Mouse (Mus musculus): ENCODE results near the gene Snrpg. TPM values are rescaled to one million over a fixed set of nuclear protein-coding genes. Genes with fewer than 3 reads are reported as not detected.
A peak's percentile ranks its signal among the peaks of the same experiment; 100 is the strongest.

Gene Snrpg
- polyA plus RNA-seq, 1 experiment from 2014 or later: 204 TPM

DNA sequence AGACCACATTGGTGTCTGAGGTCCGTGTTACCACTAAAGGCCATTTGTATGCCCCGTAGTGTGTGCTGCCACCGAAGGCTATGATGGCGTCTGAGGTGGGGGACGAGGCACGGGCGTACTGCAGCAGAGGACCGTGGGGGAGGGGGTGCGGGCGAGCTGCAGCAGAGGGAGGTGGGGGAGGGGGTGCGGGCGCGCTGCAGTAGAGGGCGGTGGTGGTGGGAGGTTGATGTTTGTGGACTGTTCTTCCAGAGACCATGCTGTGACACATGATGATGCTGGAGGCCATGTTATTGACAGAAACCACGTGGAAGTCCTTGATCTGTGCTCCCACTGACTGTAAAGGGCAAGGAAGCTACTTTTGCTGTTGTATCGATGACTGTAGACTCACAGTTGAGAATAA, 12.3 kb downstream of the Snrpg start:
- no peak overlapping the region for H3K9ac ChIP-seq (replicated peaks)
- no peak for TF ChIP-seq EP300 (IDR thresholded peaks at IDR 0.05; ENCODE audit: low read depth)
- TF ChIP-seq CTCF (IDR thresholded peaks at IDR 0.05; ENCODE audit: low read depth): no peak
- peaks cover 11% of the 10 kb centered on the region; the same call in 1 of the 2 replicates for H3K4me1 ChIP-seq (ENCODE audit: insufficient read depth)
- peaks cover 18% of the 10 kb centered on the region for H3K36me3 ChIP-seq (replicated peaks; ENCODE audit: insufficient read depth, low read length)
- no peak overlapping the region for H3K27ac ChIP-seq (ENCODE audit: low read depth)
- 42% methylated on average over 16 of the region's 16 CpGs for WGBS (ENCODE audit: insufficient replicate concordance)
- H3K9me3 ChIP-seq (ENCODE audit: low read length): no peaks in the 10 kb centered on the region
- no peak overlapping the region for H3K4me2 ChIP-seq (ENCODE audit: low read depth, low read length)
- ATAC-seq (no peak), DNase-seq (no peak)
- no peak overlapping the region for H3K4me3 ChIP-seq (ENCODE audit: low read depth, low read length)
- no peaks in the 10 kb centered on the region for H3K27me3 ChIP-seq (ENCODE audit: insufficient read depth, low read length)

DNA sequence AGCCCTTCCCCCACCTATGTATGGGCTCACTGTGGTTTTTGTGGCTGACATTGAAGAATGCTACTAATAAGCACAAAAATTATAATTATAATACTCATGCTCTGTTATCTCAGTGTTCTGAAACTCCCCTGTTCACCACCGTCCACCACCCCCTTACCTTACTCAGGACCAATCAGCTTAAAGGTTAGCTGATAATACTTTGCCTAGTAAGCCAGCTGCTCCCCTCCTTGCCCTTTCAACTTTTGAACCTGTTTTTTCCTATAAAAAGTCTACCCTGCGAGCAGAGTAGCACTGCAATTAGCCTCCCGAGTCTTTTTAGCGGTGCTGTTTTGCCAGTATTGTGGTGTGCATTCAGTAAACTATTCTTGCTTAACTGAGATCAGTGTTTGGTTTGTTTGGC, 13.6 kb downstream of the Snrpg start:
- H3K9me3 ChIP-seq (ENCODE audit: low read length): no peaks in the 10 kb centered on the region
- 28% methylated on average over 4 of the region's 4 CpGs for WGBS (ENCODE audit: insufficient replicate concordance)
- TF ChIP-seq EP300 (IDR thresholded peaks at IDR 0.05; ENCODE audit: low read depth) (no peak), CTCF (IDR thresholded peaks at IDR 0.05; ENCODE audit: low read depth) (no peak)
- H3K4me1 ChIP-seq (ENCODE audit: insufficient read depth): peaks cover 11% of the 10 kb centered on the region; the same call in 1 of the 2 replicates
- H3K4me3 ChIP-seq (ENCODE audit: low read depth, low read length): no peak overlapping the region
- peak overlapping the region; percentile 82 for H3K27ac ChIP-seq (ENCODE audit: low read depth)
- H3K36me3 ChIP-seq (replicated peaks; ENCODE audit: insufficient read depth, low read length): peaks cover 18% of the 10 kb centered on the region
- ATAC-seq (peak; percentile 14; the same call in 1 of the 2 replicates), DNase-seq (no peak)
- H3K9ac ChIP-seq (replicated peaks): no peak overlapping the region
- H3K27me3 ChIP-seq (ENCODE audit: insufficient read depth, low read length): no peaks in the 10 kb centered on the region
- no peak overlapping the region for H3K4me2 ChIP-seq (ENCODE audit: low read depth, low read length)

DNA sequence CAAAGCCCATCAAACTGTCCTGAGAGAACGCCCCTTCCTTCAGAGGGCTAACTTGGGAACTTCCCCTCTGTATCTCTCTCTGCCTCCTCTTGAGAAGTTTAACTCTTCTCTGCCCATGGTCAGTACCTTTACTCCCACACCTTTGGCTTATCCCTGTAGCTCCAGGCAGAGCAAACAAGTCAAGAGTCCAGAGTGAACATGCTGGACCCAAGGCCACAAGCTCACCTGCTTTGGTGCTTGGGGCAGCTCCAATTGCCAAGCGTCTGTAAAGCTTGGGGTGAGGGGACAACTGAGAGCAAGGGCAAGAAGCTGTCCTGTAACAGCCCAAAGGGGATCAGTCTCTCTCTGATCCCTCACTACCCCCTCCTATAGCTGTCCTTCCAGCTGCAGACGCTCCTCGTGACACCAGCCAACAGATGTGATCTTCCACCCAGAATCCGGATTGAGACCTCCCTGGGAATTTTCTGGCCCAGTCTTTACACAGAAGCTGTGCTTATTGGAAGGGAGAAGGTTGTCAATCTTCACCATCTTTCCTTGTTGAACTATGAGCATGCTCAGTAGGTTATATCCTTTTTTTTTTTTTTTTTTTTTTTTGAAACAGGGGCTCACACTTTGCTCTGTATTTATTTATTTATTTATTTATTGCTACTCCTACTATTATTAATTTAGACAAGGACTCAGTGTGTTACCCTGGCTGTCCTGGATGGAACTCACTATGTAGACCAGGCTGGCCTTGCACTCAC, 14.4 kb downstream of the Snrpg start:
- H3K4me2 ChIP-seq (ENCODE audit: low read depth, low read length): peak overlapping the region; percentile 42; the same call in 1 of the 2 replicates
- H3K4me3 ChIP-seq (ENCODE audit: low read depth, low read length): no peak overlapping the region
- peaks cover 25% of the 10 kb centered on the region for H3K36me3 ChIP-seq (replicated peaks; ENCODE audit: insufficient read depth, low read length)
- DNase-seq: no peak
- peak overlapping the region; percentile 82 for H3K27ac ChIP-seq (ENCODE audit: low read depth)
- peak; percentile 85 for ATAC-seq
- H3K9me3 ChIP-seq (ENCODE audit: low read length): no peaks in the 10 kb centered on the region
- H3K4me1 ChIP-seq (ENCODE audit: insufficient read depth): peaks cover 11% of the 10 kb centered on the region; the same call in 1 of the 2 replicates
- 50% methylated on average over 5 of the region's 5 CpGs for WGBS (ENCODE audit: insufficient replicate concordance)
- H3K9ac ChIP-seq (replicated peaks): no peak overlapping the region
- H3K27me3 ChIP-seq (ENCODE audit: insufficient read depth, low read length): no peaks in the 10 kb centered on the region
- TF ChIP-seq EP300 (IDR thresholded peaks at IDR 0.05; ENCODE audit: low read depth) (no peak), CTCF (IDR thresholded peaks at IDR 0.05; ENCODE audit: low read depth) (no peak)

DNA sequence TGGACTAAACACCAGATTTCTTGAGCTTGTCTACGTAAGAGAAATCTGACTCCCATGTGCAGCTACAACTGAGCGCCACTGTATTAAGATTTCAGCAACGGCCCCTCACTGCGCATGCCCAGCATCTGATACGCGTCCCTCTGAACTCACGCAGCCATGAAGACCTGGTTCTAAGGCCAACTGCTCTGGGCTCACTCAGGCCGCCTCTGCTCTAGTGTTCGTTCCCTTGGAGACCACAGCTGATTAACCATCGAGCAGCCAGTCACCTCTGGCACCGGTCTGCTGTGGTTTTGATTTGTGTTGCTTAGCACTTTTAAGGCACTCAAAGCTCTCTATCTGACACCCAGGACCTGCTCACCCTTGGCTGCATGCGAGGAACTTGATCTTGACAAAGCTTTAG, 16.2 kb downstream of the Snrpg start:
- no peak overlapping the region for H3K4me2 ChIP-seq (ENCODE audit: low read depth, low read length)
- no peak for DNase-seq
- H3K4me3 ChIP-seq (ENCODE audit: low read depth, low read length): no peak overlapping the region
- WGBS (ENCODE audit: insufficient replicate concordance): 79% methylated on average over 12 of the region's 12 CpGs
- H3K9ac ChIP-seq (replicated peaks): no peak overlapping the region
- no peak for TF ChIP-seq EP300 (IDR thresholded peaks at IDR 0.05; ENCODE audit: low read depth)
- TF ChIP-seq CTCF (IDR thresholded peaks at IDR 0.05; ENCODE audit: low read depth): no peak
- H3K9me3 ChIP-seq (ENCODE audit: low read length): no peaks in the 10 kb centered on the region
- H3K27ac ChIP-seq (ENCODE audit: low read depth): no peak overlapping the region
- no peak for ATAC-seq
- no peaks in the 10 kb centered on the region for H3K27me3 ChIP-seq (ENCODE audit: insufficient read depth, low read length)
- peaks cover 11% of the 10 kb centered on the region; the same call in 1 of the 2 replicates for H3K4me1 ChIP-seq (ENCODE audit: insufficient read depth)
- peaks cover 42% of the 10 kb centered on the region for H3K36me3 ChIP-seq (replicated peaks; ENCODE audit: insufficient read depth, low read length)

DNA sequence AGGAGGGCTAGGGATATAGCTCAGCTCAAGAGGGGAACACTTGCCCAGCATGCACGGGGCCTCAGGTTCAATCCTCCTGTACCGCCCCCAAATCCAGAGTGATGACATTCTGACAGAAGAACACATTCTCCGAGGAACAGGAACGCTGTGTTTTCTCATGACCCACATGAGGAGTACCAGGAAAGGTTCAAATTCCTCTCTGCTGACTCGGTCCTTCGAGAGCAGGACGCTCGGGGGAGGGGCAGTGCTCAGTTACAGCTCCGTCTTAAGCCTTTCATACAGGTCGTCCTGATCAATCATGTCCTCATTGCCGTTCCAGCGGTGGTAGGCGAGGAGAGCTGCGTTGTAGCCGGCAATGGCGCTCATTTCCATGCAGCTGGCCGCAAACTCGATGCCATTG, 17.4 kb downstream of the Snrpg start:
- H3K36me3 ChIP-seq (replicated peaks; ENCODE audit: insufficient read depth, low read length): peaks cover 43% of the 10 kb centered on the region
- ATAC-seq (no peak), DNase-seq (no peak)
- no peaks in the 10 kb centered on the region for H3K27me3 ChIP-seq (ENCODE audit: insufficient read depth, low read length)
- no peak overlapping the region for H3K27ac ChIP-seq (ENCODE audit: low read depth)
- no peak overlapping the region for H3K4me3 ChIP-seq (ENCODE audit: low read depth, low read length)
- TF ChIP-seq CTCF (IDR thresholded peaks at IDR 0.05; ENCODE audit: low read depth): no peak
- TF ChIP-seq EP300 (IDR thresholded peaks at IDR 0.05; ENCODE audit: low read depth): no peak
- no peaks in the 10 kb centered on the region for H3K9me3 ChIP-seq (ENCODE audit: low read length)
- 73% methylated on average over 18 of the region's 18 CpGs for WGBS (ENCODE audit: insufficient replicate concordance)
- H3K4me2 ChIP-seq (ENCODE audit: low read depth, low read length): no peak overlapping the region
- peaks cover 11% of the 10 kb centered on the region; the same call in 1 of the 2 replicates for H3K4me1 ChIP-seq (ENCODE audit: insufficient read depth)
- H3K9ac ChIP-seq (replicated peaks): no peak overlapping the region; the same call in 1 of the 2 replicates

DNA sequence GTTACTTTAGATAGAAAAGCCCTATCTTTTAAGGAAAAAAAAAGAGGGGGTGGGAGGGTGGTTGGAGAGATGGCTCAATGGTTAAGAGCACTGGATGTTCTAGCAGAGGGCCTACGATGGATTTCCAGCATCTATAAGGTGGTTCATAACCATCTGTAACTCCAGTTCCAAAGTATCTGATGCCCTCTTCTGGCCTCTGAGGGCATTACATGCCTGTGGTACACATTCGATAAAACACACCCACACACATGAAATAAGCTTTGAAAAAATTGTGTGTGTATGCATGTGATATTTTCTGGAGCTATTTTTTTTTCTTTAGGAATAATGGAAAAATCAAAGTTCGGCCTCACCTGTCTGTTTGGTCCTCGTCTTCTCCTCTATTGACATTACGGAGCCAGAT, 20.2 kb downstream of the Snrpg start:
- WGBS (ENCODE audit: insufficient replicate concordance): 85% methylated on average over 5 of the region's 5 CpGs
- no peak overlapping the region for H3K27ac ChIP-seq (ENCODE audit: low read depth)
- H3K36me3 ChIP-seq (replicated peaks; ENCODE audit: insufficient read depth, low read length): peaks cover 39% of the 10 kb centered on the region
- H3K27me3 ChIP-seq (ENCODE audit: insufficient read depth, low read length): no peaks in the 10 kb centered on the region
- ATAC-seq: no peak
- H3K9me3 ChIP-seq (ENCODE audit: low read length): no peaks in the 10 kb centered on the region
- no peak overlapping the region for H3K4me2 ChIP-seq (ENCODE audit: low read depth, low read length)
- TF ChIP-seq EP300 (IDR thresholded peaks at IDR 0.05; ENCODE audit: low read depth) (no peak), CTCF (IDR thresholded peaks at IDR 0.05; ENCODE audit: low read depth) (peak; percentile 67)
- no peak overlapping the region for H3K4me3 ChIP-seq (ENCODE audit: low read depth, low read length)
- peaks cover 9% of the 10 kb centered on the region for H3K4me1 ChIP-seq (ENCODE audit: insufficient read depth)
- DNase-seq: peak; percentile 48
- no peak overlapping the region for H3K9ac ChIP-seq (replicated peaks)
